Mouse (Mus musculus) inflammation-experienced regulatory T-cells, adult 6 months (primary cell): ENCODE data around the gene Sf3a3. TPM values are rescaled to one million over a fixed set of nuclear protein-coding genes. Genes with fewer than 3 reads are reported as not detected.

Experiments used
- polyA plus RNA-seq, 3 experiments: library from polyadenylated mRNA; unstranded; fragments of 100-300 nt; shearing (Covaris generic); gene quantifications; one replicate each; pipeline ENCODE4 v1.2.1; 2017

Sf3a3 gene
- polyA plus RNA-seq, 3 experiments from 2014 or later = 106 to 117 (median 115) TPM

Other genes with a start within 250 kb of the Sf3a3 start
- not detected for gene 3100002H09Rik, start 104.0 kb upstream of the Sf3a3 start, polyA plus RNA-seq
- gene Pou3f1, start 58.0 kb upstream of the Sf3a3 start, polyA plus RNA-seq = not detected
- gene Utp11, start 21.2 kb upstream of the Sf3a3 start, polyA plus RNA-seq = 10 to 100 TPM; 84.4 to 92.4 (median 85.0) TPM
- 10 to 100 TPM in 2 of 3 experiments, 1 to 10 TPM in 1; 8.2 to 15.6 (median 13.5) TPM for gene Fhl3, start 14.1 kb upstream of the Sf3a3 start, polyA plus RNA-seq
- 100 to 1,000 TPM in 2 of 3 experiments, 10 to 100 TPM in 1; 93.6 to 120 (median 110) TPM for gene Inpp5b, start 27.1 kb downstream of the Sf3a3 start, polyA plus RNA-seq
- 10 to 100 TPM; 12.6 to 20.4 (median 16.9) TPM for gene Mtf1, start 87.3 kb downstream of the Sf3a3 start, polyA plus RNA-seq
- gene Yrdc, start 135.9 kb downstream of the Sf3a3 start, polyA plus RNA-seq = 1 to 10 TPM; 2.8 to 5.3 (median 5.0) TPM
- 1 to 10 TPM; 4.3 to 4.7 (median 4.4) TPM for gene 1110065P20Rik, start 136.4 kb downstream of the Sf3a3 start, polyA plus RNA-seq
- under 1 TPM; 0.30 to 0.88 (median 0.60) TPM for gene Maneal, start 147.4 kb downstream of the Sf3a3 start, polyA plus RNA-seq
- not detected for gene Epha10, start 166.1 kb downstream of the Sf3a3 start, polyA plus RNA-seq
- gene 9930104L06Rik, start 222.3 kb downstream of the Sf3a3 start, polyA plus RNA-seq = 10 to 100 TPM in 1 of 3 experiments, 1 to 10 TPM in 2; 7.3 to 13.8 (median 9.9) TPM
- gene Cdca8, start 224.5 kb downstream of the Sf3a3 start, polyA plus RNA-seq = 100 to 1,000 TPM in 1 of 3 experiments, 10 to 100 TPM in 2; 12.5 to 130 (median 20.4) TPM